Mouse (Mus musculus) erythroblast, embryonic 14.5 days (primary cell): ENCODE data around the gene D17Wsu92e. TPM values are rescaled to one million over a fixed set of nuclear protein-coding genes. Genes with fewer than 3 reads are reported as not detected.

Experiments
- H3K27me3 ChIP-seq: 2 replicates; pipeline ENCODE4 v1.6.1; 2012; ENCODE audit warnings: inconsistent platforms; ENCODE audit not compliant: control insufficient read depth
- H3K36me3 ChIP-seq: 2 replicates; pipeline ENCODE4 v1.6.1; 2012; ENCODE audit warnings: mild to moderate bottlenecking, inconsistent platforms; ENCODE audit not compliant: control insufficient read depth
- H3K4me1 ChIP-seq: 2 replicates; pipeline ENCODE4 v1.6.1; 2012; ENCODE audit warnings: inconsistent platforms; ENCODE audit not compliant: control insufficient read depth
- H3K4me3 ChIP-seq: replicated peaks from 2 replicates; pipeline ENCODE3; 2012; ENCODE audit warnings: moderate library complexity, mild to moderate bottlenecking, inconsistent platforms
- H3K9me3 ChIP-seq: 2 replicates; pipeline ENCODE4 v1.6.1; 2012; ENCODE audit warnings: low read length, inconsistent platforms, mixed read lengths; ENCODE audit not compliant: control insufficient read depth
- GATA1 ChIP-seq: IDR thresholded peaks from 2 replicates; pipeline ENCODE4 v1.6.1; 2012; ENCODE audit warnings: low read length, inconsistent platforms, mixed read lengths
- TAL1 ChIP-seq: IDR thresholded peaks from 3 replicates; pipeline ENCODE4 v1.6.1; 2012; ENCODE audit warnings: low read length, inconsistent platforms, mixed read lengths
- polyA plus RNA-seq: library from polyadenylated mRNA; stranded (reverse); fragments of >175 nt; gene quantifications from 2 replicates; pipeline ENCODE4 v1.2.3, GENCODE M21; 2012

The D17Wsu92e gene
- polyA plus RNA-seq, 1 experiment: 13.7 TPM

GRCm38 (mm10) chr17:27734344-27735073, 85.9 kb downstream of the D17Wsu92e start:
- Histone ChIP-seq H3K36me3 (no peaks in the 10 kb centered on the region), H3K4me3 (no peak overlapping the region), H3K27me3 (no peaks in the 10 kb centered on the region), H3K4me1 (peaks cover 14% of the 10 kb centered on the region), H3K9me3 (no peaks in the 10 kb centered on the region)
- TF ChIP-seq TAL1: no peak
- no peak for TF ChIP-seq GATA1

DNA sequence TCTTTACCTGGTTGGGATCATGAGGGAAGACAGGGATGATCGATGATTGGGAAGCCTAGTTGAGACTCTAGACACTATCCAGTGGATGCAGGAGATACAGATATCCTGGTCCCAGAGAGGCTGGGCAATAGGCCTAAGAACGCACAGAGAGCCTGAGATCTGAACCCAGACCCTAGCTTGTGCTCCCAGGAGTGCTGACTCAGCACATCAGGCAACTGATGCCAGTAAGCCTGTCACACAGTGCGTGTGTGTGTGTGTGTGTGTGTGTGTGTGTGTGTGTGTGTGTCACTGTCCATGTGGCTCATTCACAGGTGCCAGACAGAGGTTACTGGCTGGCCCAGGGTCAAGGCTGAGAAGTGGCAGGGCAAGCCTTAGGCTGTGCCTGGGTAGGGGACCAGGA, 87.8 kb downstream of the D17Wsu92e start:
- no peaks in the 10 kb centered on the region for H3K36me3 ChIP-seq
- no peak overlapping the region for H3K4me3 ChIP-seq
- H3K4me1 ChIP-seq: peaks cover 14% of the 10 kb centered on the region
- TF ChIP-seq TAL1 (no peak), GATA1 (no peak)
- no peaks in the 10 kb centered on the region for H3K27me3 ChIP-seq
- H3K9me3 ChIP-seq: no peaks in the 10 kb centered on the region

DNA sequence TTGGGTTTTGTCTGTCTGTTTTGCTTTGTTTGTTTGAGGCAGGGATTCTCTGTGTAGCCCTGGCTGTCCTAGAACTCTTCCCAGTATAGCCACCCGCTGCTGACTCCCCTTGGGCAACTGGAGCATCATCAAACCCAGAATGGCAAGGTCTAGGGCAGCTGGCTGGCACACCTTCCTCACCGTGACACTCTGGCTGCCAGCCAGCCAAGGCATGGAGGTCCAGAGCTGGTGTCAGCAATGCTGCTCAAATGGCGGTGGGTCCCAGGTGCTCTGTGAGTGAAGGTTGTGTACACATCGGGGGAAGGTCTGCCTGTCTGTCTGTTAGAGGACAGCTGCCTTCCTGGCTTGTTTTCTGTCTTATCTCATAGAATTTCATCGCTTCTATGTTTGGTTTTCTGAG, 88.3 kb downstream of the D17Wsu92e start:
- H3K36me3 ChIP-seq: no peaks in the 10 kb centered on the region
- H3K4me3 ChIP-seq: no peak overlapping the region
- peaks cover 14% of the 10 kb centered on the region for H3K4me1 ChIP-seq
- no peaks in the 10 kb centered on the region for H3K9me3 ChIP-seq
- no peak for TF ChIP-seq GATA1
- TF ChIP-seq TAL1: no peak
- no peaks in the 10 kb centered on the region for H3K27me3 ChIP-seq

DNA sequence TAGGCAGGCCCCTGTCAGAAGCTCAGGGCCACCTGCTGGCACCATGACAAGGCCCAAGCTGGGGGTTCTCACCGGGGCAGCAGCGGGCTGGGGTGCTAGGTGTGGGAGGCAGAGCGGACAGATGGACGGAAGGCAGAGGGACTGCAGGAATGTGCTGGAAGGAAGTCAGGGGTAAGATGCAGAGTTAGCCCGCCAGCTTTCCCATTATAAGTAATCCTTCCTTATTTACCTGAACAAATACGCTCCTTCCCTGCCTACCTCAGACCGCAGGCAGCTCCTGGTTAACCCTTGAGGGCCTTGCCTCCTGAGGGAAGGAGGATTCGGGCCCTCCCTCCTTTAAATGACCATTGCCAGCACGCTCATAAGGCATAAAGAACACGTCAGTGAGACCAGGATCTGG, 91.7 kb downstream of the D17Wsu92e start, which contains the start of gene Spdef:
Gene Spdef (minus strand): TSS at position 186 of the 400 bp plus-strand sequence.
- Histone ChIP-seq H3K9me3 (no peaks in the 10 kb centered on the region), H3K36me3 (no peaks in the 10 kb centered on the region), H3K4me1 (peaks cover under 1% of the 10 kb centered on the region), H3K27me3 (peaks cover 18% of the 10 kb centered on the region), H3K4me3 (no peak within 1 kb of the TSS)
- TF ChIP-seq GATA1 (no peak), TAL1 (no peak)

- H3K9me3 ChIP-seq: no peaks in the 10 kb centered on the region
- H3K4me3 ChIP-seq: no peak overlapping the region
- peaks cover 19% of the 10 kb centered on the region for H3K27me3 ChIP-seq
- TF ChIP-seq TAL1 (no peak), GATA1 (no peak)
- H3K4me1 ChIP-seq: no peaks in the 10 kb centered on the region
- no peaks in the 10 kb centered on the region for H3K36me3 ChIP-seq
These were observed 93.9 kb downstream of the D17Wsu92e start for GRCm38 (mm10) chr17:27726527-27726926.

DNA sequence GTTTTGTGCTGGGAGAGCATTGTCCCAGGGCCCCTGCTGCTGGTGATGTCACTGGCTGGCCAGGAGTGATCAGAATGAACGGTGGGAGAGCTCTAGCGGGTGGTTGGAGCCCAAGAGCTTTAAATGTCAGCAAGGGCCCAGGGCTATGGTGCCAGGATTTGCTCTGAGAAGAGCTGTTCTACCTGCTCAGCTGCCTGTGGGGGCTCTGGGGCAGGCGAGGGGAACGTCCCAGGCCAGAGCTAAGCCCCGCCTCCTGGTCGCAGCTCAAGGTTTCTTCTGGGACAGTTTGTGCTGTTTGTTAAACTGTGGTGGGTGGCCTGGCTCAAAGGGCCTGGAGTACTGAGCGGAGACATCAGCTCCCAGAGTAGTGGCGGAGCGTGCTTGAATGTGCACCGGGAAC, 95.0 kb downstream of the D17Wsu92e start:
- H3K36me3 ChIP-seq: no peaks in the 10 kb centered on the region
- no peak overlapping the region for H3K4me3 ChIP-seq
- peaks cover 19% of the 10 kb centered on the region for H3K27me3 ChIP-seq
- no peaks in the 10 kb centered on the region for H3K9me3 ChIP-seq
- H3K4me1 ChIP-seq: no peaks in the 10 kb centered on the region
- TF ChIP-seq GATA1 (no peak), TAL1 (no peak)

DNA sequence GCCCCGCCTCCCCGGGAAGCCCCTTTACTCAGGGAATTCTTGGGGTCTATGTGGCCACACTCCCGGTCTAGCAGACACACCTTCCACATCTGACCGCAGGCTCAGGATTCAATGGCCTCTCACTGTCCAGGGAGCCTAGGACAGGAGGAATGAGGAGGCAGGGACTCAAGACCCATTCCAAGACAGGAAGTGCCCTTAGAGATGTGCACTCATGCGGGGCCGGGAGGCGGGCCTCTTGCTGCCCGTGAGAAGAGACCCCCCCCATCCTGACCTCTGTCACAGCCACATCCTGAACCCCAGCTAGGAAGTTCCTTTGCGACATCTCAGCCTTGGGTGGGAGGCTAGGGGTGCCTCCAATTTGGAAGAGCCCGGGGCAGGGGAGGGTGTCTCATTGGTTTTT, 95.4 kb downstream of the D17Wsu92e start:
- Histone ChIP-seq H3K4me3 (no peak overlapping the region), H3K4me1 (no peaks in the 10 kb centered on the region), H3K9me3 (no peaks in the 10 kb centered on the region), H3K36me3 (no peaks in the 10 kb centered on the region), H3K27me3 (peaks cover 19% of the 10 kb centered on the region)
- TF ChIP-seq GATA1 (no peak), TAL1 (no peak)

DNA sequence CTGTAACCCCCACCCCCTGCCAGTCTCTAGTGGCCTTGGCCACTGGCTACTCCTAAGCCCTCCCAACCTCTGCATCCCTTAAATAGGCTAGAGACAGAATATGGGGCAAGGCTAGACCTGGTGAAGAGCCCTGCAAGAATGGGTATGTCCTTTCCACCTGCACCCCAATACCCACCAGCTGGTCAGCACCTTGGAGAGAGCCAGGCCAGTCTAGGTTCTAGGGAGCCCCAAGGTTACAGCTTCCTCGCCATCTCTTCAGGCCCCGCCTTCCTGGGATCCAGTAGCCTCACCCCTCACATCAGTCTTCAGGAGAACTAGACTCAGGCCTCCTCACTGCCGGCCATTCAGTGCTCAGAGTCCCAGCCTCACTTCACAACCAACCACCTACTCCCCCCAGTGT, 96.1 kb downstream of the D17Wsu92e start:
- Histone ChIP-seq H3K36me3 (no peaks in the 10 kb centered on the region), H3K4me3 (no peak overlapping the region), H3K9me3 (no peaks in the 10 kb centered on the region), H3K4me1 (no peaks in the 10 kb centered on the region), H3K27me3 (peaks cover 19% of the 10 kb centered on the region)
- no peak for TF ChIP-seq GATA1
- TF ChIP-seq TAL1: no peak

GRCm38 (mm10) chr17:27721125-27721664, 99.3 kb downstream of the D17Wsu92e start:
- Histone ChIP-seq H3K4me1 (peaks cover 7% of the 10 kb centered on the region), H3K36me3 (no peaks in the 10 kb centered on the region), H3K4me3 (no peak overlapping the region), H3K9me3 (no peaks in the 10 kb centered on the region), H3K27me3 (peaks cover 26% of the 10 kb centered on the region)
- no peak for TF ChIP-seq GATA1
- no peak for TF ChIP-seq TAL1

DNA sequence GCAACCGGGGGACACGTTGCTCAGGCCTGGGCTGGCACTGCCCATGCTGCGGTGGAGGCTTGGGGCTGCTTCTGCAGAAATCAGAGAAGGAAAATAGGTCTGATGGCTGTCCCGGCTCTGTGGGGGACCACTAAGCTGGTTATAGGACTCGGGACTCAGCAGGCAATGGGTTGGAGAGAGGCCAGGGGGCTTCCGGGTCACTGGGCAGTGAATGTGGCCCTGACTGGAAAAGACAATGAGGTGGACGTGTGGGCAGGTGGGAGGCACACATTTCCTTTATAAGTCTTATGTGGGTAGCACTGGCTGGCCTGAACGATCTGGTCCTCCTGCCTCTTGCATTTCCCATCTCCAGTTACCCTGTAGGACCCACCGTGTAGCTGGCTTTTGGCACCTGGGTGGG, 100.1 kb downstream of the D17Wsu92e start:
- Histone ChIP-seq H3K9me3 (no peaks in the 10 kb centered on the region), H3K4me3 (no peak overlapping the region), H3K27me3 (peaks cover 17% of the 10 kb centered on the region), H3K4me1 (peaks cover 7% of the 10 kb centered on the region), H3K36me3 (no peaks in the 10 kb centered on the region)
- TF ChIP-seq GATA1: no peak
- TF ChIP-seq TAL1: no peak
